Mouse (Mus musculus) telencephalon, adult 2 months (tissue): ENCODE data around the gene Arhgap35.
"Not testable (repeated sequence)": the region's sequence is repeated elsewhere in the genome, so short reads cannot be mapped to it uniquely, and the experiment has no call there.

Experiments used
- DNase-seq: peaks from one replicate; pipeline ENCODE4 v3.0.0-alpha.2; 2011; ENCODE audit warnings: low read depth, low spot score

The Arhgap35 gene

GRCm38 (mm10) chr7:16614888-16615715 is at the start of gene Arhgap35:
Gene Arhgap35, minus strand, starts transcription at chr7:16614993.
- DNase-seq = peak; percentile 100

GRCm38 (mm10) chr7:16644260-16644659 is 29.5 kb upstream of the Arhgap35 start:
- no peak for DNase-seq

- DNase-seq = not testable (repeated sequence)
These were observed 28.3 kb upstream of the Arhgap35 start for GRCm38 (mm10) chr7:16643106-16643505.

GRCm38 (mm10) chr7:16639028-16639427 is 24.2 kb upstream of the Arhgap35 start:
- no peak for DNase-seq

GRCm38 (mm10) chr7:16635116-16635515 is 20.3 kb upstream of the Arhgap35 start:
- no peak for DNase-seq

- DNase-seq = not testable (repeated sequence)
These were observed 19.1 kb upstream of the Arhgap35 start for GRCm38 (mm10) chr7:16633913-16634312.

- no peak for DNase-seq
These were observed 17.1 kb upstream of the Arhgap35 start for GRCm38 (mm10) chr7:16631932-16632331.

GRCm38 (mm10) chr7:16631025-16631424 is 16.2 kb upstream of the Arhgap35 start:
- DNase-seq = no peak

GRCm38 (mm10) chr7:16629598-16630296 is 15.0 kb upstream of the Arhgap35 start:
- no peak for DNase-seq

- DNase-seq = no peak
These were observed 13.4 kb upstream of the Arhgap35 start for GRCm38 (mm10) chr7:16628096-16628771.

GRCm38 (mm10) chr7:16623687-16624086 is 8.9 kb upstream of the Arhgap35 start:
- DNase-seq = no peak

GRCm38 (mm10) chr7:16623131-16623530 is 8.3 kb upstream of the Arhgap35 start:
- DNase-seq = no peak

GRCm38 (mm10) chr7:16621066-16621622 is 6.4 kb upstream of the Arhgap35 start:
- no peak for DNase-seq

GRCm38 (mm10) chr7:16618661-16619211 is 3.9 kb upstream of the Arhgap35 start:
- no peak for DNase-seq

GRCm38 (mm10) chr7:16617045-16617444 is 2.3 kb upstream of the Arhgap35 start:
- no peak for DNase-seq

GRCm38 (mm10) chr7:16614171-16614887 is 464 bp downstream of the Arhgap35 start:
- DNase-seq = no peak

- no peak for DNase-seq
These were observed 1.2 kb downstream of the Arhgap35 start for GRCm38 (mm10) chr7:16613461-16614170.

GRCm38 (mm10) chr7:16610345-16610744 is 4.4 kb downstream of the Arhgap35 start:
- DNase-seq = no peak

GRCm38 (mm10) chr7:16608961-16609360 is 5.8 kb downstream of the Arhgap35 start:
- DNase-seq = no peak

GRCm38 (mm10) chr7:16608046-16608445 is 6.7 kb downstream of the Arhgap35 start:
- DNase-seq = no peak
